In genomic region chr1:39602477-39602876, GRCm38 (mm10) we compare ENCODE assay signal across 27 mouse cellular contexts. TPM values are rescaled to one million over a fixed set of nuclear protein-coding genes. Genes with fewer than 3 reads are reported as not detected.
DNase-seq lines count a peak whose midpoint lies in the region; ATAC-seq and TF ChIP-seq lines count a peak whose summit lies in the region.
"Had no signal": no experiment of that assay in that cellular context is flagged by ENCODE, and none has a peak within 500 bp of the region (broad histone marks: within the 10 kb centered on the region; RNA-seq: fewer than 3 reads in every experiment).

No protein-coding gene starts in this region.

- peaks cover 4% of the 10 kb centered on the region for H3K4me1 ChIP-seq in liver, postnatal 0 days (ENCODE audit: insufficient read depth)
- H3K4me1 ChIP-seq in bone marrow, adult 2 months (ENCODE audit: control insufficient read depth, insufficient read depth, low read length), result peaks cover 6% of the 10 kb centered on the region; the same call in 1 of the 2 replicates
- H3K4me1 ChIP-seq in intestine, postnatal 0 days (replicated peaks; ENCODE audit: control insufficient read depth, insufficient read depth, low read length), result no peaks in the 10 kb centered on the region
- no peaks in the 10 kb centered on the region; the same call in 1 of the 2 replicates for H3K4me1 ChIP-seq in forebrain, embryonic 16.5 days (replicated peaks; ENCODE audit: control insufficient read depth, insufficient read depth, low read length)
- H3K4me1 ChIP-seq: intestine, embryonic 15.5 days; liver, embryonic 13.5 days; neural tube, embryonic 15.5 days; stomach, embryonic 15.5 days had no signal

- TF ChIP-seq POLR2A in bone marrow, adult 2 months (IDR thresholded peaks at IDR 0.05; ENCODE audit: borderline replicate concordance, control insufficient read depth, low read depth, low read length), result no peak

- H3K9me3 ChIP-seq in liver, postnatal 0 days (ENCODE audit: low read length), result no peaks in the 10 kb centered on the region
- H3K9me3 ChIP-seq in intestine, postnatal 0 days (ENCODE audit: control insufficient read depth), result no peaks in the 10 kb centered on the region
- 0 out of 2 replicates have a peak, but pooled peaks cover 6% of the 10 kb centered on the region for H3K9me3 ChIP-seq in forebrain, embryonic 16.5 days (ENCODE audit: control insufficient read depth, low read length)
- H3K9me3 ChIP-seq: forebrain, embryonic 13.5 days; intestine, embryonic 15.5 days; liver, embryonic 13.5 days; neural tube, embryonic 15.5 days; stomach, embryonic 15.5 days had no signal

- TF ChIP-seq EP300 in liver, postnatal 0 days (IDR thresholded peaks at IDR 0.05; ENCODE audit: low read depth), result no peak

- no peak overlapping the region for H3K4me2 ChIP-seq in liver, postnatal 0 days (ENCODE audit: low read depth, low read length)
- no peak overlapping the region for H3K4me2 ChIP-seq in intestine, postnatal 0 days (replicated peaks; ENCODE audit: low read depth)
- H3K4me2 ChIP-seq in forebrain, embryonic 16.5 days (ENCODE audit: low read length), result no peak overlapping the region
- H3K4me2 ChIP-seq: forebrain, embryonic 13.5 days; intestine, embryonic 15.5 days; liver, embryonic 13.5 days; lung, embryonic 14.5 days; midbrain, embryonic 13.5 days; neural tube, embryonic 15.5 days; stomach, embryonic 15.5 days had no signal

- DNase-seq in liver, postnatal 0 days, result peak; percentile 21
- no peak for DNase-seq in liver
- DNase-seq: adrenal gland, postnatal 36 days; cerebellum, adult 8-10 months; cerebellum, postnatal 25 days; gastrocnemius, postnatal 36 days; heart, postnatal 14 days; kidney, adult 8-10 months; kidney, postnatal 4 days; left cerebral cortex, postnatal 4 days; liver, embryonic 13.5 days; lung, embryonic 14.5 days; right cerebral cortex, postnatal 25 days had no signal

- ATAC-seq in liver, postnatal 0 days, result peak; percentile 33
- peak; percentile 100 for ATAC-seq in megakaryocyte, adult 5-6 weeks (ENCODE audit: poor library complexity, severe bottlenecking)
- peak; percentile 94 for ATAC-seq in neutrophil, adult 5-6 weeks (ENCODE audit: extremely low read depth, insufficient number of reproducible peaks, low FRiP score, poor library complexity, severe bottlenecking)
- no peak for ATAC-seq in intestine, postnatal 0 days
- ATAC-seq in forebrain, embryonic 16.5 days, result no peak
- ATAC-seq: CD4-positive, CD25-positive, alpha-beta regulatory T cell, adult 4 months; forebrain, embryonic 13.5 days; hindbrain, postnatal 0 days; intestine, embryonic 15.5 days; midbrain, embryonic 13.5 days had no signal

- no peak overlapping the region for H3K9ac ChIP-seq in liver, postnatal 0 days (replicated peaks)
- H3K9ac ChIP-seq in intestine, postnatal 0 days (ENCODE audit: low read depth, low read length), result no peak overlapping the region
- no peak overlapping the region for H3K9ac ChIP-seq in forebrain, embryonic 16.5 days (replicated peaks; ENCODE audit: low read depth, low read length)
- H3K9ac ChIP-seq: forebrain, embryonic 13.5 days; intestine, embryonic 15.5 days; liver, embryonic 13.5 days; lung, embryonic 14.5 days; midbrain, embryonic 13.5 days; neural tube, embryonic 15.5 days; stomach, embryonic 15.5 days had no signal

- H3K36me3 ChIP-seq in liver, postnatal 0 days (replicated peaks; ENCODE audit: insufficient read depth, low read length), result no peaks in the 10 kb centered on the region
- no peaks in the 10 kb centered on the region for H3K36me3 ChIP-seq in intestine, postnatal 0 days (ENCODE audit: control insufficient read depth, insufficient read depth)
- H3K36me3 ChIP-seq in forebrain, embryonic 16.5 days (ENCODE audit: control insufficient read depth, insufficient read depth), result no peaks in the 10 kb centered on the region
- H3K36me3 ChIP-seq: intestine, embryonic 15.5 days; liver, embryonic 13.5 days; midbrain, embryonic 13.5 days; neural tube, embryonic 15.5 days; stomach, embryonic 15.5 days had no signal

- 86% methylated on average over 3 of the region's 3 CpGs for WGBS in liver, postnatal 0 days (ENCODE audit: insufficient replicate concordance)
- WGBS in bone marrow, adult 2 months, result 51% methylated on average over 3 of the region's 3 CpGs
- 99% methylated on average over 3 of the region's 3 CpGs for WGBS in intestine, postnatal 0 days
- 95% methylated on average over 3 of the region's 3 CpGs for WGBS in forebrain, embryonic 16.5 days

- H3K27me3 ChIP-seq in liver, postnatal 0 days (ENCODE audit: insufficient read depth, low read length), result no peaks in the 10 kb centered on the region
- H3K27me3 ChIP-seq in intestine, postnatal 0 days (replicated peaks; ENCODE audit: control insufficient read depth, insufficient read depth, low read length), result no peaks in the 10 kb centered on the region
- H3K27me3 ChIP-seq in forebrain, embryonic 16.5 days (replicated peaks; ENCODE audit: control insufficient read depth, insufficient read depth, low read length), result no peaks in the 10 kb centered on the region
- H3K27me3 ChIP-seq: forebrain, embryonic 13.5 days; intestine, embryonic 15.5 days; liver, embryonic 13.5 days; midbrain, embryonic 13.5 days; neural tube, embryonic 15.5 days; stomach, embryonic 15.5 days had no signal

- H3K4me3 ChIP-seq in liver, postnatal 0 days (ENCODE audit: low read depth, low read length), result no peak overlapping the region
- H3K4me3 ChIP-seq in bone marrow, adult 2 months (replicated peaks; ENCODE audit: control insufficient read depth, low read depth, low read length), result no peak overlapping the region
- H3K4me3 ChIP-seq in intestine, postnatal 0 days (ENCODE audit: low read depth, low read length), result no peak overlapping the region
- H3K4me3 ChIP-seq in forebrain, embryonic 16.5 days (replicated peaks; ENCODE audit: low read length), result no peak overlapping the region
- H3K4me3 ChIP-seq: forebrain, embryonic 13.5 days; intestine, embryonic 15.5 days; liver, embryonic 13.5 days; midbrain, embryonic 13.5 days; neural tube, embryonic 15.5 days; stomach, embryonic 15.5 days had no signal

- peak overlapping the region; percentile 51; the same call in 1 of the 2 replicates for H3K27ac ChIP-seq in liver, postnatal 0 days (ENCODE audit: low read depth)
- H3K27ac ChIP-seq in bone marrow, adult 2 months (ENCODE audit: control insufficient read depth, insufficient read depth, low read depth, low read length, poor library complexity), result peak overlapping the region; percentile 76
- no peak overlapping the region for H3K27ac ChIP-seq in intestine, postnatal 0 days (ENCODE audit: low read depth, low read length)
- no peak overlapping the region for H3K27ac ChIP-seq in forebrain, embryonic 16.5 days (ENCODE audit: low read length)
- H3K27ac ChIP-seq: forebrain, embryonic 13.5 days; hindbrain, postnatal 0 days; intestine, embryonic 15.5 days; kidney, postnatal 0 days; liver, embryonic 13.5 days; midbrain, embryonic 13.5 days; neural tube, embryonic 15.5 days; stomach, embryonic 15.5 days had no signal

- no peak for TF ChIP-seq CTCF in liver, postnatal 0 days (IDR thresholded peaks at IDR 0.05; ENCODE audit: low read depth)
- TF ChIP-seq CTCF in bone marrow, adult 2 months (IDR thresholded peaks at IDR 0.05; ENCODE audit: control insufficient read depth, insufficient read depth, low read length), result no peak
- TF ChIP-seq CTCF in intestine, postnatal 0 days (IDR thresholded peaks at IDR 0.05; ENCODE audit: low read depth), result no peak

RNA-seq across cellular contexts. Expression of gene Rnf149, which starts 25.3 kb away (rescaled TPM):
- polyA plus RNA-seq in liver, postnatal 0 days (2015; fragmentation: Nextera tagmentation; extraction: Ambion mirVana), result 25.9 and 26.9 TPM in 2 replicates
- 4.9 and 12.8 TPM in 2 replicates for polyA plus RNA-seq in bone marrow, adult 2 months (2011; ENCODE audit: insufficient read depth, insufficient read length, low replicate concordance, missing spikeins)
- 56.1 and 61.0 TPM in 2 replicates for total RNA-seq in megakaryocyte, adult 5-6 weeks (2015)
- total RNA-seq in megakaryocyte, adult 5-6 weeks (2017), result 69.5 and 70.7 TPM in 2 replicates
- 478 and 497 TPM in 2 replicates for total RNA-seq in neutrophil, adult 5-6 weeks (2017)
- polyA plus RNA-seq in intestine, postnatal 0 days (2015; fragmentation: Nextera tagmentation; extraction: Ambion mirVana), result 16.9 and 20.4 TPM in 2 replicates
- polyA plus RNA-seq in forebrain, embryonic 16.5 days (2015; fragmentation: Nextera tagmentation; extraction: Ambion mirVana), result 20.0 and 20.5 TPM in 2 replicates

RNA-seq across cellular contexts. Expression of gene Creg2, which starts 48.8 kb away (rescaled TPM):
- polyA plus RNA-seq in liver, postnatal 0 days (2015; fragmentation: Nextera tagmentation; extraction: Ambion mirVana), result not detected in 2 replicates
- polyA plus RNA-seq in bone marrow, adult 2 months (2011; ENCODE audit: insufficient read depth, insufficient read length, low replicate concordance, missing spikeins), result 0.25 TPM in 1 of 2 replicates, not detected in the other
- total RNA-seq in megakaryocyte, adult 5-6 weeks (2015), result not detected in 2 replicates
- total RNA-seq in megakaryocyte, adult 5-6 weeks (2017), result not detected in 2 replicates
- total RNA-seq in neutrophil, adult 5-6 weeks (2017), result 0.23 and 0.37 TPM in 2 replicates
- polyA plus RNA-seq in intestine, postnatal 0 days (2015; fragmentation: Nextera tagmentation; extraction: Ambion mirVana), result 0.26 and 0.34 TPM in 2 replicates
- polyA plus RNA-seq in forebrain, embryonic 16.5 days (2015; fragmentation: Nextera tagmentation; extraction: Ambion mirVana), result 1.1 and 2.3 TPM in 2 replicates
- total RNA-seq: gastrocnemius, postnatal 36 days; heart, postnatal 14 days; megakaryocyte-erythroid progenitor cell, adult 5-6 weeks had no signal
- polyA plus RNA-seq: CD4-positive, CD25-positive, alpha-beta regulatory T cell, adult 4 months had no signal

Comparison
In these comparisons a context has a peak if more than half of its experiments do, and no peak if none do; other contexts are left out.
1. ATAC-seq: peak in liver, postnatal 0 days (single experiment), megakaryocyte, adult 5-6 weeks (single experiment) and neutrophil, adult 5-6 weeks (single experiment); none in intestine, postnatal 0 days (single experiment) and forebrain, embryonic 16.5 days (single experiment).
2. H3K27ac ChIP-seq: peak in liver, postnatal 0 days (single experiment) and bone marrow, adult 2 months (single experiment); none in intestine, postnatal 0 days (single experiment) and forebrain, embryonic 16.5 days (single experiment).